9 mouse cellular contexts compared by ENCODE assay signal in the genomic region with DNA sequence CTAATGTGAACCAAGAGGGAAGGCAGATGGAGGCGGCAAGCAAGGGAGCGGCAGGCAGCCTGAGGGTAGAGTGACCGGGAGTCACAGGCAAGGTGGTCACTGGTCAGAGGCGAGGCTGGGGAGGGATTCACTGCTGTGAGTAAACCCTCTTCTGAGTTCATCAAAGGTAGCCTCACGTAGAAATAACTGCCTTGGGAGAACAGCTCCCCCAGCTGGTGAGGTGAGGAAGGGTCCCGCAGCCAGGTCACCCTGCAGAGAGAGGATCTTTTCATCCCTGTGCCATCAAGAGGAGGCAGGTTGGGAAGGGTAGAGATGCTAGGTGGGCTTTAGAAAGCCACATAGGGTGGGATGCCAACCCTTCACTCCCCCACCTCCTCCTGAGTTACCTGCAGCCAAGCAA. TPM values are rescaled to one million over a fixed set of nuclear protein-coding genes. Genes with fewer than 3 reads are reported as not detected.
DNase-seq lines count a peak whose midpoint lies in the region; ATAC-seq and TF ChIP-seq lines count a peak whose summit lies in the region.
"Had no signal": no experiment of that assay in that cellular context is flagged by ENCODE, and none has a peak within 500 bp of the region (broad histone marks: within the 10 kb centered on the region; RNA-seq: fewer than 3 reads in every experiment).

No protein-coding gene starts in this region.

- H3K27ac ChIP-seq in forebrain, postnatal 0 days (ENCODE audit: low read depth, low read length) = no peak overlapping the region
- H3K27ac ChIP-seq in forebrain, embryonic 16.5 days (ENCODE audit: low read length) = no peak overlapping the region
- no peak overlapping the region; the same call in 1 of the 2 replicates for H3K27ac ChIP-seq in layer of hippocampus, adult 2 months
- H3K27ac ChIP-seq in olfactory bulb, adult 2 months (ENCODE audit: insufficient read depth, low read depth, low read length) = peak overlapping the region; percentile 46; the same call in 1 of the 2 replicates
- no peak overlapping the region for H3K27ac ChIP-seq in midbrain, embryonic 15.5 days

- ATAC-seq in forebrain, postnatal 0 days = no peak
- ATAC-seq in forebrain, embryonic 16.5 days = no peak
- ATAC-seq in midbrain, embryonic 15.5 days (replicated peaks) = no peak

- no peak overlapping the region for H3K4me2 ChIP-seq in forebrain, postnatal 0 days (ENCODE audit: low read depth)
- H3K4me2 ChIP-seq in forebrain, embryonic 16.5 days (ENCODE audit: low read length) = no peak overlapping the region
- no peak overlapping the region for H3K4me2 ChIP-seq in midbrain, embryonic 15.5 days

- H3K4me1 ChIP-seq in forebrain, postnatal 0 days (ENCODE audit: insufficient read depth) = no peaks in the 10 kb centered on the region
- peaks cover 6% of the 10 kb centered on the region; the same call in 1 of the 2 replicates for H3K4me1 ChIP-seq in forebrain, embryonic 16.5 days (replicated peaks; ENCODE audit: control insufficient read depth, insufficient read depth, low read length)
- peaks cover 39% of the 10 kb centered on the region for H3K4me1 ChIP-seq in olfactory bulb, adult 2 months (ENCODE audit: control insufficient read depth, insufficient read depth, low read length)
- peaks cover 5% of the 10 kb centered on the region; the same call in 1 of the 2 replicates for H3K4me1 ChIP-seq in midbrain, embryonic 15.5 days

- 35% methylated on average over 6 of the region's 6 CpGs for WGBS in forebrain, postnatal 0 days
- WGBS in forebrain, embryonic 16.5 days = 24% methylated on average over 6 of the region's 6 CpGs
- WGBS in olfactory bulb, adult 2 months = 40% methylated on average over 6 of the region's 6 CpGs
- 33% methylated on average over 6 of the region's 6 CpGs for WGBS in midbrain, embryonic 15.5 days

- DNase-seq in forebrain, postnatal 0 days = no peak
- DNase-seq in urinary bladder, adult 18-20 months (ENCODE audit: low spot score in 2 of 2) = peak; percentile 21 to 62
- DNase-seq in urinary bladder, postnatal 10 days (ENCODE audit: low spot score) = no peak
- DNase-seq in gastrocnemius, postnatal 10 days = peak; percentile 51
- peak in 1 of 2 experiments; percentile 56 for DNase-seq in layer of hippocampus, adult 2 months (ENCODE audit: low spot score in 2 of 2)

- H3K9ac ChIP-seq in forebrain, postnatal 0 days = no peak overlapping the region
- no peak overlapping the region for H3K9ac ChIP-seq in forebrain, embryonic 16.5 days (replicated peaks; ENCODE audit: low read depth, low read length)
- no peak overlapping the region for H3K9ac ChIP-seq in midbrain, embryonic 15.5 days

- no peak for TF ChIP-seq POLR2A in olfactory bulb, adult 2 months (IDR thresholded peaks at IDR 0.05; ENCODE audit: insufficient read depth, low read depth, low read length)

- no peak overlapping the region for H3K4me3 ChIP-seq in forebrain, postnatal 0 days (ENCODE audit: low read depth, low read length)
- no peak overlapping the region for H3K4me3 ChIP-seq in forebrain, embryonic 16.5 days (replicated peaks; ENCODE audit: low read length)
- H3K4me3 ChIP-seq in layer of hippocampus, adult 2 months = no peak overlapping the region
- no peak overlapping the region for H3K4me3 ChIP-seq in olfactory bulb, adult 2 months (ENCODE audit: insufficient read depth, low read depth, low read length)
- no peak overlapping the region for H3K4me3 ChIP-seq in midbrain, embryonic 15.5 days

- H3K36me3 ChIP-seq in forebrain, postnatal 0 days (ENCODE audit: insufficient read depth) = no peaks in the 10 kb centered on the region
- no peaks in the 10 kb centered on the region for H3K36me3 ChIP-seq in forebrain, embryonic 16.5 days (ENCODE audit: control insufficient read depth, insufficient read depth)
- H3K36me3 ChIP-seq in midbrain, embryonic 15.5 days (replicated peaks) = no peaks in the 10 kb centered on the region

- H3K9me3 ChIP-seq in forebrain, postnatal 0 days (ENCODE audit: low read length) = no peaks in the 10 kb centered on the region
- H3K9me3 ChIP-seq in forebrain, embryonic 16.5 days (ENCODE audit: control insufficient read depth, low read length) = no peaks in the 10 kb centered on the region
- H3K9me3 ChIP-seq in midbrain, embryonic 15.5 days = no peaks in the 10 kb centered on the region

- TF ChIP-seq CTCF in forebrain, postnatal 0 days (IDR thresholded peaks at IDR 0.05; ENCODE audit: low read depth) = peak; percentile 67
- TF ChIP-seq CTCF in layer of hippocampus, adult 2 months (conservative IDR thresholded peaks at IDR 0.05) = peak; percentile 84
- peak; percentile 54; the same call in 1 of the 2 replicates for TF ChIP-seq CTCF in olfactory bulb, adult 2 months (IDR thresholded peaks at IDR 0.05; ENCODE audit: insufficient read depth, low read depth, low read length)

- no peaks in the 10 kb centered on the region for H3K27me3 ChIP-seq in forebrain, postnatal 0 days (ENCODE audit: insufficient read depth, low read length)
- no peaks in the 10 kb centered on the region for H3K27me3 ChIP-seq in forebrain, embryonic 16.5 days (replicated peaks; ENCODE audit: control insufficient read depth, insufficient read depth, low read length)
- H3K27me3 ChIP-seq in midbrain, embryonic 15.5 days (replicated peaks) = no peaks in the 10 kb centered on the region

RNA-seq across cellular contexts. Expression of a gene that starts 4.7 kb away (rescaled TPM):
- total RNA-seq in forebrain, postnatal 0 days (2014; rRNA removed) = not detected in 2 replicates
- 0.12 TPM in 1 of 2 replicates, not detected in the other for polyA plus RNA-seq in forebrain, postnatal 0 days (2015; fragmentation: Nextera tagmentation; extraction: Ambion mirVana)
- polyA plus RNA-seq in forebrain, embryonic 16.5 days (2015; fragmentation: Nextera tagmentation; extraction: Ambion mirVana) = not detected in 2 replicates
- total RNA-seq in gastrocnemius, postnatal 10 days (2021) = not detected
- under 1 TPM in 1 of 2 experiments, not detected in 1; 0.41 TPM for total RNA-seq in layer of hippocampus, adult 2 months (2021)
- not detected in 2 replicates for polyA plus RNA-seq in olfactory bulb, adult 2 months (2012; ENCODE audit: insufficient read depth, insufficient read length, low replicate concordance, missing spikeins)
- polyA plus RNA-seq in midbrain, embryonic 15.5 days (2015; fragmentation: Nextera tagmentation; extraction: Ambion mirVana) = 0.13 TPM in 1 of 2 replicates, not detected in the other
- total RNA-seq: gastrocnemius, postnatal 36 days had no signal

RNA-seq across cellular contexts. Expression of a gene that starts 50.3 kb away (rescaled TPM):
- total RNA-seq in forebrain, postnatal 0 days (2014; rRNA removed) = 41.1 and 58.5 TPM in 2 replicates
- polyA plus RNA-seq in forebrain, postnatal 0 days (2015; fragmentation: Nextera tagmentation; extraction: Ambion mirVana) = 35.0 and 56.1 TPM in 2 replicates
- 11.9 and 28.9 TPM in 2 replicates for polyA plus RNA-seq in forebrain, embryonic 16.5 days (2015; fragmentation: Nextera tagmentation; extraction: Ambion mirVana)
- total RNA-seq in gastrocnemius, postnatal 10 days (2021) = under 1 TPM; 0.38 to 0.73 TPM
- total RNA-seq in layer of hippocampus, adult 2 months (2021) = 100 to 1,000 TPM in 1 of 2 experiments, 10 to 100 TPM in 1; 99.0 to 104 TPM
- not detected in 2 replicates for polyA plus RNA-seq in olfactory bulb, adult 2 months (2012; ENCODE audit: insufficient read depth, insufficient read length, low replicate concordance, missing spikeins)
- polyA plus RNA-seq in midbrain, embryonic 15.5 days (2015; fragmentation: Nextera tagmentation; extraction: Ambion mirVana) = 53.0 and 60.5 TPM in 2 replicates

Comparison
In these comparisons a context has a peak if more than half of its experiments do, and no peak if none do; other contexts are left out.
1. DNase-seq: peak in urinary bladder, adult 18-20 months (2 of 2) and gastrocnemius, postnatal 10 days (single experiment); none in forebrain, postnatal 0 days (single experiment) and urinary bladder, postnatal 10 days (single experiment).
2. RNA of a gene that starts 50.3 kb away (polyA plus RNA-seq): 35.0 to 56.1 TPM in forebrain, postnatal 0 days, 53.0 to 60.5 TPM in midbrain, embryonic 15.5 days and 11.9 to 28.9 TPM in forebrain, embryonic 16.5 days; not detected in olfactory bulb, adult 2 months; every median in the first group is over 10 times any median in the second.
3. Peak in every context shown above with its lines, with median percentiles within 50 percentile points of each other: CTCF ChIP-seq.